Mouse (Mus musculus): ENCODE data around the gene Mrpl20. TPM values are rescaled to one million over a fixed set of nuclear protein-coding genes. Genes with fewer than 3 reads are reported as not detected.

Mrpl20 gene
- polyA plus RNA-seq (2015; fragmentation: Nextera tagmentation; extraction: Ambion mirVana), result 203 and 212 TPM in 2 replicates

- 5% methylated on average over 12 of the region's 12 CpGs for WGBS
- H3K27me3 ChIP-seq (replicated peaks; ENCODE audit: control insufficient read depth, insufficient read depth, low read length), result no peaks in the 10 kb centered on the region
- peak; percentile 58 for TF ChIP-seq CTCF (IDR thresholded peaks at IDR 0.05; ENCODE audit: low read depth)
- H3K4me1 ChIP-seq (replicated peaks; ENCODE audit: control insufficient read depth, insufficient read depth, low read length), result peaks cover 10% of the 10 kb centered on the region; the same call in 1 of the 2 replicates
- peak within 1 kb of the TSS; percentile 69 for H3K4me2 ChIP-seq (replicated peaks; ENCODE audit: low read depth)
- no peak; the same call in 1 of the 2 replicates for ATAC-seq
- peaks cover 6% of the 10 kb centered on the region for H3K36me3 ChIP-seq (ENCODE audit: control insufficient read depth, insufficient read depth)
- H3K4me3 ChIP-seq (ENCODE audit: low read depth, low read length), result peak within 1 kb of the TSS; percentile 82
- H3K27ac ChIP-seq (ENCODE audit: low read depth, low read length), result peak within 1 kb of the TSS; percentile 79
- no peaks in the 10 kb centered on the region for H3K9me3 ChIP-seq (ENCODE audit: control insufficient read depth)
- H3K9ac ChIP-seq (ENCODE audit: low read depth, low read length), result peak within 1 kb of the TSS; percentile 76
Measured at GRCm38 (mm10) chr4:155802741-155803339, at the start of gene Mrpl20. TSS of gene Mrpl20 (plus strand) at chr4:155802878.

- Histone ChIP-seq H3K9ac (ENCODE audit: low read depth, low read length) (no peak overlapping the region), H3K4me1 (replicated peaks; ENCODE audit: control insufficient read depth, insufficient read depth, low read length) (no peaks in the 10 kb centered on the region), H3K9me3 (ENCODE audit: control insufficient read depth) (no peaks in the 10 kb centered on the region), H3K4me3 (ENCODE audit: low read depth, low read length) (no peak overlapping the region), H3K27me3 (replicated peaks; ENCODE audit: control insufficient read depth, insufficient read depth, low read length) (no peaks in the 10 kb centered on the region), H3K36me3 (ENCODE audit: control insufficient read depth, insufficient read depth) (peaks cover 53% of the 10 kb centered on the region), H3K4me2 (replicated peaks; ENCODE audit: low read depth) (no peak overlapping the region), H3K27ac (ENCODE audit: low read depth, low read length) (no peak overlapping the region)
- 94% methylated on average over 12 of the region's 12 CpGs for WGBS
- no peak for ATAC-seq
- TF ChIP-seq CTCF (IDR thresholded peaks at IDR 0.05; ENCODE audit: low read depth), result no peak
Measured at GRCm38 (mm10) chr4:155757011-155757410, 45.7 kb upstream of the Mrpl20 start.

- TF ChIP-seq CTCF (IDR thresholded peaks at IDR 0.05; ENCODE audit: low read depth), result peak; percentile 61
- H3K27me3 ChIP-seq (replicated peaks; ENCODE audit: control insufficient read depth, insufficient read depth, low read length), result no peaks in the 10 kb centered on the region
- peak overlapping the region; percentile 66 for H3K4me3 ChIP-seq (ENCODE audit: low read depth, low read length)
- H3K4me1 ChIP-seq (replicated peaks; ENCODE audit: control insufficient read depth, insufficient read depth, low read length), result no peaks in the 10 kb centered on the region
- 2% methylated on average over 10 of the region's 10 CpGs for WGBS
- peak overlapping the region; percentile 94 for H3K4me2 ChIP-seq (replicated peaks; ENCODE audit: low read depth)
- peaks cover 31% of the 10 kb centered on the region for H3K36me3 ChIP-seq (ENCODE audit: control insufficient read depth, insufficient read depth)
- H3K9me3 ChIP-seq (ENCODE audit: control insufficient read depth), result no peaks in the 10 kb centered on the region
- H3K9ac ChIP-seq (ENCODE audit: low read depth, low read length), result peak overlapping the region; percentile 56
- ATAC-seq, result peak; percentile 24; the same call in 1 of the 2 replicates
- H3K27ac ChIP-seq (ENCODE audit: low read depth, low read length), result peak overlapping the region; percentile 80
Measured at GRCm38 (mm10) chr4:155759862-155760612, 42.6 kb upstream of the Mrpl20 start.

- WGBS, result 1% methylated on average over 67 of the region's 68 CpGs
- no peaks in the 10 kb centered on the region for H3K9me3 ChIP-seq (ENCODE audit: control insufficient read depth)
- peak; percentile 97 for ATAC-seq
- peaks cover 25% of the 10 kb centered on the region for H3K36me3 ChIP-seq (ENCODE audit: control insufficient read depth, insufficient read depth)
- H3K4me3 ChIP-seq (ENCODE audit: low read depth, low read length), result peak within 1 kb of the TSS; percentile 66
- H3K27me3 ChIP-seq (replicated peaks; ENCODE audit: control insufficient read depth, insufficient read depth, low read length), result no peaks in the 10 kb centered on the region
- H3K4me2 ChIP-seq (replicated peaks; ENCODE audit: low read depth), result peak within 1 kb of the TSS; percentile 94
- peak within 1 kb of the TSS; percentile 80 for H3K27ac ChIP-seq (ENCODE audit: low read depth, low read length)
- TF ChIP-seq CTCF (IDR thresholded peaks at IDR 0.05; ENCODE audit: low read depth), result no peak
- H3K4me1 ChIP-seq (replicated peaks; ENCODE audit: control insufficient read depth, insufficient read depth, low read length), result no peaks in the 10 kb centered on the region
- H3K9ac ChIP-seq (ENCODE audit: low read depth, low read length), result peak within 1 kb of the TSS; percentile 56
Measured at GRCm38 (mm10) chr4:155760613-155761355, 41.9 kb upstream of the Mrpl20 start, which contains the start of gene Atad3a. TSS of gene Atad3a (minus strand) at chr4:155761093.

- no peaks in the 10 kb centered on the region for H3K9me3 ChIP-seq (ENCODE audit: control insufficient read depth)
- no peaks in the 10 kb centered on the region for H3K27me3 ChIP-seq (replicated peaks; ENCODE audit: control insufficient read depth, insufficient read depth, low read length)
- no peaks in the 10 kb centered on the region for H3K4me1 ChIP-seq (replicated peaks; ENCODE audit: control insufficient read depth, insufficient read depth, low read length)
- peak overlapping the region; percentile 56 for H3K9ac ChIP-seq (ENCODE audit: low read depth, low read length)
- peaks cover 17% of the 10 kb centered on the region for H3K36me3 ChIP-seq (ENCODE audit: control insufficient read depth, insufficient read depth)
- H3K4me3 ChIP-seq (ENCODE audit: low read depth, low read length), result peak overlapping the region; percentile 66
- peak overlapping the region; percentile 42; the same call in 1 of the 2 replicates for H3K27ac ChIP-seq (ENCODE audit: low read depth, low read length)
- no peak for TF ChIP-seq CTCF (IDR thresholded peaks at IDR 0.05; ENCODE audit: low read depth)
- H3K4me2 ChIP-seq (replicated peaks; ENCODE audit: low read depth), result peak overlapping the region; percentile 94
- ATAC-seq, result no peak
- 3% methylated on average over 28 of the region's 28 CpGs for WGBS
Measured at GRCm38 (mm10) chr4:155761356-155762099, 41.1 kb upstream of the Mrpl20 start.
